Mouse (Mus musculus) retina, embryonic 14.5 days (tissue): ENCODE results near the gene Pnpla5.

Source experiments
- DNase-seq: peaks from one replicate; pipeline ENCODE4 v3.0.0-alpha.2; 2015; ENCODE audit warnings: low spot score

Pnpla5 gene

DNA sequence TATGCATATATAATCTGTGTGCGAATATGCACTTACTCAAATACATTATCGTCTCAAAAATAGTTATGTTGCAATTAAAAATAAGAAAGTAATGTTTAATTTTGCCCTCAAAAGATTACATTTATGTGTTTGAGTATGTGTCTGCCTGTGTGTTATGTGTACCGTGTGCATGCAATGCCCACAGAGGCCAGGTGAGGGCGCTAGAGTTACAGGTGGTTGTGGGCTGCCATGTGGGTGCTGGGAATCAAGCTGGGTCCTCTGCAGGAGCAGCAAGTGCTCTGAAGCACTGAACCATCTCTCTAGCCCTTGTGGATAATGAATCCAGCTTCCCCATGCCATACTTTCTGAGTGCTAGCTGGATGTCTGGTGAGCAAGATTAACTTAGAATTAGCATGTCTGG lies 57.3 kb downstream of the Pnpla5 start:
- no peak for DNase-seq

DNA sequence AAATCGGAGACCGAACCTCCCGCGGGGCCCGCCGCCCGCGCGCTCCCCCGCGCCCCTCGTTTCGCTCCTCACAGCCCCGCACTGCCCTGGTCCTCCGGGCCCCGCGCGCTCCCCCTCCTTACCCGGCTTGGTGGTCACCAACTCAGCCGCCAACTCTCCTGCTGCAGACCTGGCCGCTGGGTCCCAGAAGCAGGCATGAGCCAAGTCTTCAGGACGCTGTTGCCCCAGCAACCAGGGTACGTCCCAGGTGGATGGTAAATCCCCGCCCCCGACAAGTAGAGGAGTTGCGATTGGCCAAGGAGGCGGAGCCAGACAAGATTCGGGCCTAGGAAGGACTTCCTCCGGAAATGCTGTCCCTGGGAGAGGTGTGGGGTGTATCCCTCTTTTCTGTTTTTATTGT lies 57.8 kb downstream of the Pnpla5 start, which contains the start of gene Efcab6:
TSS of gene Efcab6 (minus strand) at position 240 of the 400 bp plus-strand sequence.
- peak; percentile 52 for DNase-seq
